Mouse (Mus musculus): ENCODE measurements around the gene Epn1.

DNA sequence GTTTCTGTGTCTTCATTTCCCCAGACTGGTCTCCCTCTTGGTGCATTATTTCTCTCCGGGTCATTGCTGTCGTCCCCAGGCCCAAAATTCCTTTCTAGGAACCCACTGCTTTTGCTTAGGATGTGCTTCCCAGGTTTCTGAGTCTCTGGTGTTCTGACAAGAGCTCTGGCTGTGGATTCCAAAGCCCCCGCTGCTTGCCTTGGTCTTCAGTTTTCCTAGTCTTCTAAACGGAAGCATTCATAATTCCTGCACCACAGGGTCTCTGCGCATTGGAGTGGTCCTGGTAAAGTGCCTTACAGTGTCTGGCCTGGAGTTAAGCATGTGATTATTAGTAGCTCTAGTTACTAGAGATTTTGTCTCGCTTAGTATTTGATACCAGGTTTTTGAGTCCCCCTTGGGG lies 780 bp downstream of the Epn1 start:
- TF ChIP-seq CTCF (IDR thresholded peaks at IDR 0.05; ENCODE audit: control insufficient read depth, insufficient read depth, insufficient read length), result no peak
- no peak for TF ChIP-seq MYOD1 (IDR thresholded peaks at IDR 0.05; ENCODE audit: control insufficient read depth, insufficient read length, low read depth)
- no peak for TF ChIP-seq MAX (IDR thresholded peaks at IDR 0.05)
- TF ChIP-seq CEBPB (IDR thresholded peaks at IDR 0.05; ENCODE audit: low read depth), result no peak
- TF ChIP-seq USF1 (IDR thresholded peaks at IDR 0.05; ENCODE audit: low read depth), result no peak
